Mouse (Mus musculus) splenic B cell, adult 2 months (primary cell): ENCODE results near the gene Hcn3.

ENCODE experiments used
- DNase-seq: peaks from one replicate; pipeline ENCODE4 v3.0.0-alpha.2; 2011; ENCODE audit warnings: low read depth, low spot score
- H3K27me3 ChIP-seq: 2 replicates; pipeline ENCODE4 v1.6.1; 2012; ENCODE audit warnings: mild to moderate bottlenecking, low read length, moderate library complexity, mixed read lengths; ENCODE audit not compliant: control insufficient read depth, poor library complexity, insufficient read depth, severe bottlenecking
- H3K36me3 ChIP-seq: 2 replicates; pipeline ENCODE4 v1.6.1; 2012; ENCODE audit warnings: mild to moderate bottlenecking, low read length, moderate library complexity, mixed read lengths; ENCODE audit not compliant: control insufficient read depth, poor library complexity, insufficient read depth, severe bottlenecking

Gene Hcn3

GRCm38 (mm10) chr3:89187690-89188477, 27.9 kb upstream of the Hcn3 start:
- Histone ChIP-seq H3K27me3 (no peaks in the 10 kb centered on the region), H3K36me3 (no peaks in the 10 kb centered on the region)
- peak; percentile 52 for DNase-seq

- Histone ChIP-seq H3K27me3 (no peaks in the 10 kb centered on the region), H3K36me3 (no peaks in the 10 kb centered on the region)
- peak; percentile 32 for DNase-seq
Observed at GRCm38 (mm10) chr3:89187197-89187596, 27.2 kb upstream of the Hcn3 start.

DNA sequence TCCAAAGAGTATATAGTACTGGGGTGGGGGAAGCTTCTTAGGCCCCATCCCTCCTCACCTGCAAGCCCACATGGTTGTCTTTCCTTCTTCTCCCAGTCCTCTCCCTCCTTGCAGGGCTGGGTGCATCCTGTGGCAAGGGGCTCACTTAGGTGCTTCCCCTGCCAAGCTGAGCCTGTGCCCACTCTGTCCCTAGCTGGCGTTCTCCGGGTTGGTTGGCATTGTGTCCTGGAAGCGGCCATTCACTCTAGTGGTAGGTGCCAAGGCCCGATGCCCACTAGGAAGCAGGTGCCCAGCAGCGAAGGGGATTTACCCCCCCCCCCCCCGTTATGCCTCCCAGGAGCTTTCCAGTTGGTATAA, 23.9 kb upstream of the Hcn3 start:
- DNase-seq = no peak
- H3K36me3 ChIP-seq = peaks cover 6% of the 10 kb centered on the region; the same call in 1 of the 2 replicates
- no peaks in the 10 kb centered on the region for H3K27me3 ChIP-seq

GRCm38 (mm10) chr3:89183058-89183958, 23.3 kb upstream of the Hcn3 start, which contains the start of gene Fam189b:
Gene Fam189b, plus strand, starts transcription at chr3:89183143.
- no peak for DNase-seq

DNA sequence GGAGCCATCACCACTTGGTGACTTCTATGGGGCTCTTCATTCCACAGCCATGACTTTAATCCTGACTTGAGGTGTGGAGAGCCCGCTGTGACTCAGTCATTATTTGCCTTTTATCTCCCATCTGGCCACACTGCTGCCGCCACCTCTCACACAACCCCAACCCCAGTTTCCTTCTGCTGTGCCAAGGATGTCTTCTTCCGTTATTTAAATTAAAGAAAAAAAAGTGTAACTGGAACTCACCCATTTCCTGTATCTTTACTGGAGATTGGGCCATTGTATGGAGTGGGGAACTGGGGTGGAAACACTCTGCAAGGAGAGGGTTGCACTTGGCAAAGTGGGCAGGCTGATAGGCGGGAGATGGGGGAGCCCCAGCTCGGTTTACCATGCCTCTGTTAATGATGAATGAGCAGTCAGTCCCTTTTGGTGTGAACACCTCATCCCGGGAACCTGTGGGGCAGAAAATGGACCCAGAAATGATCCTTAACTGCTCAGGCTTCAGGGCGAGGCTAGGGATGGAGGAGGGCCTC, 22.6 kb upstream of the Hcn3 start:
- peaks cover 7% of the 10 kb centered on the region; the same call in 1 of the 2 replicates for H3K36me3 ChIP-seq
- DNase-seq = no peak

More at GRCm38 (mm10) chr3:89183058-89183958, 23.3 kb upstream of the Hcn3 start, which contains the start of gene Fam189b:
- Histone ChIP-seq H3K27me3 (no peaks in the 10 kb centered on the region), H3K36me3 (peaks cover 7% of the 10 kb centered on the region; the same call in 1 of the 2 replicates)

DNA sequence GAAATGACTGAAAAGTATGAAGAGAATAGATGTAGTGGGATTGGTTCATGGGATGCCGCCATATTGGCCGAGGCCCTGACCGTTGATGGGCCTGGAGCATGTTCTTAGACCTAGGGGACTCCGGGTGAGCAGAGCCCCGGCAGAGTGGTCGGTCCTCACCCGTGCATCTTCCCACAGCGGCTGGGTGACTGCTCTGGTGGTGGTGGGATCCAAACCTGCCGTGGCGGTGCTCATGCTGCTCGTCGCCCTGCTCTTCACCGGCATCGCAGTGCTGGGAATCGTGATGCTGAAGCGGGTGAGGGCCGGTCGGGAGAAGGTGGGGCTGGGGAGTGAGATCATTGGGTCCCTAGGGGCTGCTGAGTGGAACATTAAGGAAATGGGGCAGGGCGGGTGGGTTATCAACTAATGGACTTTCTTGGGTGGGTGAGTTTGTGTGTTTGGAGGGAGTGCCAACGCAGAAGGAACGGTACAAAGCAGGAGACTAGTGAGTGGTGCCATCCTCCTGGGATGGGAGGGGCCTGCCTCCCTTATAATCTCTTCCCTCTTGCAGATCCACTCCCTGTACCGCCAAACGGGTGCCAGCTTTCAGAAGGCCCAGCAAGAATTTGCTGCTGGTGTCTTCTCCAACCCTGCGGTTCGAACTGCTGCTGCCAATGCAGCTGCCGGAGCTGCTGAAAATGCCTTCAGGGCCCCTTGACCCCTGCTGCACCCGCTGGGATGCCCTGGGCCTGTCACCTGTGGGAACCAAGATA, 21.9 kb upstream of the Hcn3 start:
- H3K36me3 ChIP-seq = peaks cover 7% of the 10 kb centered on the region; the same call in 1 of the 2 replicates
- no peak for DNase-seq
- H3K27me3 ChIP-seq = no peaks in the 10 kb centered on the region

More for the DNA sequence above, 22.6 kb upstream of the Hcn3 start:
- H3K27me3 ChIP-seq = no peaks in the 10 kb centered on the region

DNA sequence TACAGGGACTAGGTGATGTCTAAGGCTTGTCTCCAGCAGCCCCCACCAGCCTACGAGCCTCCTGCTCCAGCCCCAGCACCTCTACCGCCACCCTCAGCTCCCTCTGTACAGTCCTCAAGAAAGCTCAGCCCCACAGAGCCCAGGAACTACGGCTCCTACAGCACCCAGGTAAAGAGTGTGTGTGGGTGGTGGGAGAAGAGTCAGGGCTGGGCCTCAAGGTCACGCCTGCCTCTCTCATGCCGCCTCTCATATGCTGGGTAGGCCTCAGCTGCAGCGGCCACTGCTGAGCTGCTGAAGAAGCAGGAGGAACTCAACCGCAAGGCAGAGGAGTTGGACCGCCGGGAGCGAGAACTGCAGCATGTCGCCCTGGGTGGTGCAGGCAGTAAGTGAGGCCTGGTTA, 19.1 kb upstream of the Hcn3 start:
- peaks cover 19% of the 10 kb centered on the region; the same call in 1 of the 2 replicates for H3K36me3 ChIP-seq
- H3K27me3 ChIP-seq = no peaks in the 10 kb centered on the region
- no peak for DNase-seq

DNA sequence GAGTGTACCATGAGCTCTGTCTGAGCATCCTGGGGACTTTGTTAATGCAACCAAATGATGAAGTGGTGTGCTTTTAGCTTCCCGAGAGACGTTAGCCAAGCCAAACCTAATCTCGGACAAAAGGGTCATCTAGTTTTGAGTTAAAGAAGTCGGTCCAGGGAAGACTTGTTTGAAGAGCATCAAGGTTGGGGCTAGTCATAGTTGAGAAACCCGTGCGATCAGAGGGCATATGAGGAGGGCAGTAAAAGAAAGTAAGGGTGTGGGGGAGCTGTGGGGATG, 18.1 kb upstream of the Hcn3 start:
- Histone ChIP-seq H3K36me3 (peaks cover 24% of the 10 kb centered on the region), H3K27me3 (no peaks in the 10 kb centered on the region)
- no peak for DNase-seq

DNA sequence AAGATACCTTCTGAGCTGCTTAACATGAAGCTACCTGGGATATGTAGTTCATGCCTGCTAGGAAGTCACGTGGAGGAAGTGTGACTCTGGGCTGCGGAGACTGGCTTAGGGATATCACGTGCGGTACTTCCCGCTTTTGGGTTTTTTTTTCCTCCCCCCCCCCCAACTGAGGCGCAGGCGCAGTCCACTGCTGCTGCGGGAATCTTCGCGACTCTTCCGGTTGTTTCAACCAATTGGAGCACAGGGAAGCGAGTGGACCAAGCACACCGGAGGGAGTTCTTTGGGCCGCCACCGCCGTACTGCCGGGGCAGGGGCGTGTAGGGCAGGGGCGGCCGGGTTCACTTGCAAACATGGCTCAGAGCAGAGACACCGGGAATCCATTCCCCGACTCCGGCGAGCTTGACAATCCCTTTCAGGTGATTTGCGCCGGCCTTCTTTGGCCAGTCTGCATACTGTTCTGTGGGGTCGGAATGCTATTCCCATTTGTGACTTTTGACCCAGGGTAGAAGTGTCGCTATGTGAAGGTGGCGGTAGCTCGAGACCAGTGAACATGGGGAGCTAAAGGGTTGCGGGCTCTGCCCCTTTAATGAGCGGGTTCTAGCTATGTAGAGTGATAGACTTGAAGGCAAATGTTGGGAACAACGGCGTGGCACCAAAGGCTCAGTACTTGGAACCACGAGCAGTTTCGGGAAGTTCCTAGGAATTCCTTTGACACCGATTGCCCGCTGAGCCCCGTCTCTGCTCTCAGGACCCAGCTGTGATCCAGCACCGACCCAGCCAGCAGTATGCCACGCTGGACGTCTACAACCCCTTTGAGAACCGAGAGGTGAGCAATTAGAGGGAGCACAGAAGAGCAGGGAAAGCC, 17.5 kb upstream of the Hcn3 start, which contains the start of gene Scamp3:
TSS of gene Scamp3 (plus strand) at position 232 of the 865 bp plus-strand sequence.
- Histone ChIP-seq H3K36me3 (peaks cover 27% of the 10 kb centered on the region), H3K27me3 (no peaks in the 10 kb centered on the region)
- peak; percentile 97 for DNase-seq

GRCm38 (mm10) chr3:89176421-89176820, 16.4 kb upstream of the Hcn3 start:
- H3K27me3 ChIP-seq = no peaks in the 10 kb centered on the region
- peaks cover 27% of the 10 kb centered on the region for H3K36me3 ChIP-seq
- DNase-seq = no peak

DNA sequence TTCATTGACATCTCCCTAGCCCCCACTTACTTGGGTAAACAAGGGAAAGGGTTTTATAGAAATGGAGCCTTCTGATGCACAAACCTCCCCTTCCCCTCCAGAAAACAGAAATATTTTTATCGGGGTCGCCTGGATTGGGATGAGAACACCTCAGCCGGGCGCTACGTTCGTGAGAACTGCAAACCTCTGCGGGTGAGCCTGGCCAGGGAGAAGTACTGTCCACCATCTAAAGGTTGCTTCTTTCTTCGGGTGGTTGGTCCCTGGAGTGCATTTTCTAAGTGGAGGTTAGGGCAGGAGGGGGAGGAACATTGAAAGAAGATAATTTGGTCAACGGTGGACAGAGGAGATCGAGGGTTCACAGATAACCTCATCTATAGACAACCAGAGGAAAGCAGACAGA, 15.5 kb upstream of the Hcn3 start:
- Histone ChIP-seq H3K27me3 (no peaks in the 10 kb centered on the region), H3K36me3 (peaks cover 29% of the 10 kb centered on the region)
- no peak for DNase-seq

- no peak for DNase-seq
- no peaks in the 10 kb centered on the region for H3K27me3 ChIP-seq
- peaks cover 34% of the 10 kb centered on the region for H3K36me3 ChIP-seq
Observed at GRCm38 (mm10) chr3:89174844-89175243, 14.8 kb upstream of the Hcn3 start.

- no peak for DNase-seq
- H3K27me3 ChIP-seq = no peaks in the 10 kb centered on the region
- H3K36me3 ChIP-seq = peaks cover 18% of the 10 kb centered on the region
Observed at GRCm38 (mm10) chr3:89166945-89167344, 6.9 kb upstream of the Hcn3 start.
